Mouse (Mus musculus): ENCODE measurements around the gene Eps8l1. TPM values are rescaled to one million over a fixed set of nuclear protein-coding genes. Genes with fewer than 3 reads are reported as not detected.

Eps8l1 gene
- total and polyA plus RNA-seq, 3 experiments = 0.01 to 0.19 TPM; not detected in 1

DNA sequence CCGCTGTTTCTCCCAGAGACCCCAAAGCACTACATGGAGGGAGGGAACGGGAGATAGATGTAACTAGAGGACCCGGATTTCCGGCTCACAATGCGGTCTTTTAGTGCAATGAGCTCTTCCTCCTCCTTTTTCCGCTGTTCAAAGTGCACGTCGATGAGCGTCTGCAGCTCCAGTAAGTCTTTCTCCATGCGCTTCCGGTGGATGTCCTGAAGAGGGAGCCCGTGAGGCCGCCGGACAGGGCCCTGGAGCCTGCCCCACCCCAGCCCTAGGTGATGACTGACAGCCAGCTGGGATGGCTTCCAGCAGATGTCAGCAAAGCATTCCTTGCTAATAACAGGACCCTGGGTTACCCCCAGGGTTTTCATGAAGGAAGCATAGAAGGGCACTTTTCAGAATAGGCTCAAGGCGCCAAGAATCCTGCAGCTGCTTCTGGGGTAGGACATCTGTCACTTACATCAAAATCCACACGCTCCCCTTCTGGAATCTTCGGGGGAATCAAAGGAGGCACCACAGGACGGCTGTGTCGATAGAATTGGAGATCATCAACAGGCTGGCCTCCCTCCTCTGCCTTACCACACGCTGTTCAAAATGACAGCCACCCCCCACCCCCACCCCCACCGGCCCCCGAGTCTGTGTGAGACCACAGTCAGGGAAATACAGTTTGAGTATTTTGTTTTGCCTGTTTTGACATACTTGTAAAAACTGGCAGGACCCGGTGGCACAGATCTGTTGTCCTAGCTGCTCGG is 49.6 kb downstream of the Eps8l1 start:
- Histone ChIP-seq H3K4me1 (ENCODE audit: control insufficient read depth in 1 of 2, insufficient read depth in 2 of 2, low read length in 2 of 2) (peaks cover 3 to 37% of the 10 kb centered on the region in 2 experiments), H3K9ac (ENCODE audit: control insufficient read depth, low read depth, low read length, poor library complexity, severe bottlenecking) (no peak overlapping the region), H3K4me3 (ENCODE audit: control insufficient read depth in 1 of 2, insufficient read depth in 1 of 2, low read depth in 2 of 2, low read length in 2 of 2) (no peak overlapping the region), H3K79me2 (ENCODE audit: control insufficient read depth, insufficient read depth, low read length, poor library complexity) (no peaks in the 10 kb centered on the region), H3K27ac (ENCODE audit: control insufficient read depth, low read depth, low read length) (no peak overlapping the region), H3K27me3 (ENCODE audit: control insufficient read depth in 1 of 2, insufficient read depth in 2 of 2, low read length in 2 of 2) (no peaks in the 10 kb centered on the region), H3K9me3 (replicated peaks; ENCODE audit: insufficient read depth, low read length) (no peaks in the 10 kb centered on the region), H3K36me3 (ENCODE audit: control insufficient read depth in 1 of 2, insufficient read depth in 2 of 2, low read length in 2 of 2) (peaks cover 0 to 32% of the 10 kb centered on the region in 2 experiments; a peak in 2 of 4 replicates)
- no peak for TF ChIP-seq CHD2 (IDR thresholded peaks at IDR 0.05; ENCODE audit: low read length)
- TF ChIP-seq KAT2A (conservative IDR thresholded peaks at IDR 0.05; ENCODE audit: low read depth, low read length) = no peak
- TF ChIP-seq JUND (IDR thresholded peaks at IDR 0.05; ENCODE audit: low read depth, low read length) = no peak
- TF ChIP-seq ELF1 (IDR thresholded peaks at IDR 0.05; ENCODE audit: low read depth, low read length) = no peak
- no peak for TF ChIP-seq USF1 (IDR thresholded peaks at IDR 0.05; ENCODE audit: low read depth, low read length)
- TF ChIP-seq TCF12 (IDR thresholded peaks at IDR 0.05; ENCODE audit: low read depth, low read length) = no peak
- TF ChIP-seq MEF2A (IDR thresholded peaks at IDR 0.05; ENCODE audit: extremely low read depth, insufficient replicate concordance, low read depth, low read length, poor library complexity, severe bottlenecking) = no peak
- TF ChIP-seq NELFE (IDR thresholded peaks at IDR 0.05; ENCODE audit: low read depth, low read length) = no peak
- no peak for TF ChIP-seq MAX (IDR thresholded peaks at IDR 0.05; ENCODE audit: low read length)
- TF ChIP-seq MYC (IDR thresholded peaks at IDR 0.05; ENCODE audit: low read depth, low read length) = no peak
- TF ChIP-seq CTCF (IDR thresholded peaks at IDR 0.05 in 2 of 3, conservative IDR thresholded peaks at IDR 0.05 in 1 of 3; ENCODE audit: control insufficient read depth in 1 of 3, insufficient read depth in 1 of 3, low read depth in 2 of 3, low read length in 3 of 3, poor library complexity in 1 of 3, severe bottlenecking in 1 of 3) = peak; percentile 63 to 83 (median 64); a peak in 5 of 6 replicates
- peak; percentile 38 for TF ChIP-seq SIN3A (IDR thresholded peaks at IDR 0.05; ENCODE audit: low read length)
- no peak for TF ChIP-seq RCOR1 (IDR thresholded peaks at IDR 0.05; ENCODE audit: low read depth, low read length)
- TF ChIP-seq HCFC1 (IDR thresholded peaks at IDR 0.05; ENCODE audit: low read depth, low read length) = no peak
- TF ChIP-seq MAFK (IDR thresholded peaks at IDR 0.05; ENCODE audit: borderline replicate concordance, low read depth, low read length) = no peak
- TF ChIP-seq GATA1 (IDR thresholded peaks at IDR 0.05; ENCODE audit: low read depth, low read length) = no peak
- TF ChIP-seq TBP (IDR thresholded peaks at IDR 0.05; ENCODE audit: low read depth, low read length) = no peak
- no peak for TF ChIP-seq RAD21 (IDR thresholded peaks at IDR 0.05; ENCODE audit: low read depth, low read length)
- peak; percentile 13; the same call in 1 of the 2 replicates for TF ChIP-seq SMC3 (IDR thresholded peaks at IDR 0.05; ENCODE audit: low read depth, low read length)
- TF ChIP-seq POLR2A (IDR thresholded peaks at IDR 0.05; ENCODE audit: control insufficient read depth in 1 of 2, insufficient read depth in 1 of 2, low read depth in 1 of 2, low read length in 2 of 2, poor library complexity in 1 of 2) = no peak
- no peak for TF ChIP-seq USF2 (IDR thresholded peaks at IDR 0.05; ENCODE audit: borderline replicate concordance in 1 of 2, insufficient read depth in 1 of 2, low read depth in 1 of 2, low read length in 2 of 2)
- no peak for TF ChIP-seq POLR2AphosphoS5 (IDR thresholded peaks at IDR 0.05; ENCODE audit: borderline replicate concordance, low read depth, low read length)
- TF ChIP-seq EP300 (IDR thresholded peaks at IDR 0.05; ENCODE audit: low read depth in 1 of 2, low read length in 2 of 2) = no peak
- no peak for TF ChIP-seq ZC3H11A (IDR thresholded peaks at IDR 0.05; ENCODE audit: low read depth, low read length)
- peak; percentile 65 for DNase-seq (ENCODE audit: low read depth, low spot score)

Data from MEL (cell line).